Mouse (Mus musculus): ENCODE data around the gene Wfdc6b.

DNA sequence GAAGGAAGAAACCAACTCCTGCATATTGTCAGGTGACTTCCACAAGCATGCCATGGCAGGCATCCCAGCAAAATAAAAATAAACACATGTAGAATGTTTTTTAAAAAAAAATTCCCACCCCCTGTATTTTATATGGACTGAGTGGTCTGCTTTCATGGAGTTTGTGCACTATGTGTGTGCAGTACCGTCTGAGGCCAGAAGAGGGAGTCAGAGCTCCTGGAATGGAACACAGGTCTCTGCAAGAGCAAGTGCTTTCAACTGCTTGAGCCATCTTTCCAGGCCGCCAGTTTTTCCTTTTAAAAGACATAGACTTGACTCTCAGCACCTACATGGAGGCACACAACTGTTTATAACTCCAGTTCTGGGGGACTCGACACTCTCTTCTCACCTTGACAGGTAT, 9.8 kb upstream of the Wfdc6b start:
- TF ChIP-seq CTCF (IDR thresholded peaks at IDR 0.05; ENCODE audit: borderline replicate concordance, insufficient read depth, low read depth, low read length): no peak
- TF ChIP-seq POLR2A (IDR thresholded peaks at IDR 0.05; ENCODE audit: borderline replicate concordance, insufficient read depth, low read length): no peak
